Mouse (Mus musculus) MEL (cell line): ENCODE results near the gene Cldn13. TPM values are rescaled to one million over a fixed set of nuclear protein-coding genes. Genes with fewer than 3 reads are reported as not detected.

Experiments used
- DNase-seq: peaks from one replicate; pipeline ENCODE4 v3.0.0; 2011; ENCODE audit warnings: low read depth, low spot score
- H3K27ac ChIP-seq: 2 replicates; pipeline ENCODE4 v1.5.1; 2012; ENCODE audit warnings: low read depth, mild to moderate bottlenecking, control low read depth, low read length, moderate library complexity; ENCODE audit not compliant: control insufficient read depth
- H3K27me3 ChIP-seq, 2 experiments: fragments of 150-350 bp in 1 of 2; sonication (generic) in 1 of 2; 2 replicates each; pipeline ENCODE4 v1.6.1; 2012; ENCODE audit warnings: low read length in 2 of 2, mild to moderate bottlenecking in 2 of 2, improper control_type of control experiment in 1 of 2, moderate library complexity in 1 of 2; ENCODE audit not compliant: insufficient read depth in 2 of 2, control insufficient read depth in 1 of 2
- H3K36me3 ChIP-seq, 2 experiments: 2 replicates each; pipeline ENCODE4 v1.6.1; 2012 to 2014; ENCODE audit warnings: low read length in 2 of 2, improper control_type of control experiment in 1 of 2, inconsistent platforms in 1 of 2, mild to moderate bottlenecking in 1 of 2; ENCODE audit not compliant: insufficient read depth in 2 of 2, control insufficient read depth in 1 of 2
- H3K4me1 ChIP-seq, 2 experiments: fragments of 150-350 bp in 1 of 2; sonication (generic) in 1 of 2; 2 replicates each; pipeline ENCODE4 v1.6.1; 2012; ENCODE audit warnings: low read length in 2 of 2, improper control_type of control experiment in 1 of 2, mild to moderate bottlenecking in 1 of 2; ENCODE audit not compliant: insufficient read depth in 2 of 2, control insufficient read depth in 1 of 2
- H3K4me3 ChIP-seq, 2 experiments: fragments of 150-350 bp in 1 of 2; sonication (generic) in 1 of 2; 2 replicates each; pipeline ENCODE4 v1.5.1; 2012; ENCODE audit warnings: low read depth in 2 of 2, low read length in 2 of 2, mild to moderate bottlenecking in 2 of 2, moderate library complexity in 2 of 2, control low read depth in 1 of 2, improper control_type of control experiment in 1 of 2; ENCODE audit not compliant: control insufficient read depth in 1 of 2, insufficient read depth in 1 of 2
- H3K79me2 ChIP-seq: 2 replicates; pipeline ENCODE4 v1.6.1; 2012; ENCODE audit warnings: mild to moderate bottlenecking, low read length, moderate library complexity; ENCODE audit not compliant: control insufficient read depth, poor library complexity, insufficient read depth
- H3K9ac ChIP-seq: 2 replicates; pipeline ENCODE4 v1.6.1; 2012; ENCODE audit warnings: low read depth, mild to moderate bottlenecking, control low read depth, low read length, moderate library complexity; ENCODE audit not compliant: control insufficient read depth, poor library complexity, severe bottlenecking
- H3K9me3 ChIP-seq: fragments of 150-350 bp; sonication (generic); replicated peaks from 2 replicates; pipeline ENCODE4 v1.6.1; 2012; ENCODE audit warnings: mild to moderate bottlenecking, low read length, improper control_type of control experiment, moderate library complexity; ENCODE audit not compliant: insufficient read depth
- BHLHE40 ChIP-seq: IDR thresholded peaks from 2 replicates; pipeline ENCODE4 v1.6.1; 2012; ENCODE audit warnings: low read depth, mild to moderate bottlenecking, inconsistent platforms, low read length, improper control_type of control experiment, borderline replicate concordance
- CHD1 ChIP-seq: IDR thresholded peaks from 2 replicates; pipeline ENCODE4 v1.6.1; 2012; ENCODE audit warnings: low read depth, mild to moderate bottlenecking, inconsistent platforms, low read length, improper control_type of control experiment
- CHD2 ChIP-seq: IDR thresholded peaks from 2 replicates; pipeline ENCODE4 v1.6.1; 2011; ENCODE audit warnings: low read length, improper control_type of control experiment
- CTCF ChIP-seq, 3 experiments: IDR thresholded peaks in 2 of 3; conservative IDR thresholded peaks in 1 of 3; 2 replicates each; pipeline ENCODE4 v1.5.1; 2011 to 2012; ENCODE audit warnings: low read length in 3 of 3, low read depth in 2 of 3, mild to moderate bottlenecking in 2 of 3, improper control_type of control experiment in 1 of 3, inconsistent platforms in 1 of 3, mixed read lengths in 1 of 3, moderate library complexity in 1 of 3; ENCODE audit not compliant: control insufficient read depth in 1 of 3, insufficient read depth in 1 of 3, poor library complexity in 1 of 3, severe bottlenecking in 1 of 3
- E2F4 ChIP-seq: IDR thresholded peaks from 2 replicates; pipeline ENCODE4 v1.6.1; 2011; ENCODE audit warnings: low read depth, low read length, improper control_type of control experiment, borderline replicate concordance
- ELF1 ChIP-seq: IDR thresholded peaks from 2 replicates; pipeline ENCODE4 v1.6.1; 2014; ENCODE audit warnings: low read depth, mild to moderate bottlenecking, inconsistent platforms, low read length, improper control_type of control experiment, moderate library complexity
- EP300 ChIP-seq, 2 experiments: IDR thresholded peaks; 2 replicates each; pipeline ENCODE4 v1.6.1; 2011; ENCODE audit warnings: improper control_type of control experiment in 2 of 2, low read length in 2 of 2, low read depth in 1 of 2, mild to moderate bottlenecking in 1 of 2
- ETS1 ChIP-seq: IDR thresholded peaks from 2 replicates; pipeline ENCODE4 v1.6.1; 2012; ENCODE audit warnings: low read depth, mild to moderate bottlenecking, inconsistent platforms, low read length, improper control_type of control experiment, moderate library complexity
- GABPA ChIP-seq: IDR thresholded peaks from 2 replicates; pipeline ENCODE4 v1.6.1; 2012; ENCODE audit warnings: low read depth, mild to moderate bottlenecking, inconsistent platforms, low read length, improper control_type of control experiment, moderate library complexity
- GATA1 ChIP-seq: IDR thresholded peaks from 2 replicates; pipeline ENCODE4 v1.6.1; 2011; ENCODE audit warnings: low read depth, low read length, improper control_type of control experiment
- HCFC1 ChIP-seq: IDR thresholded peaks from 2 replicates; pipeline ENCODE4 v1.6.1; 2012; ENCODE audit warnings: low read depth, mild to moderate bottlenecking, inconsistent platforms, low read length, improper control_type of control experiment, moderate library complexity
- JUND ChIP-seq: IDR thresholded peaks from 2 replicates; pipeline ENCODE4 v1.6.1; 2011; ENCODE audit warnings: low read depth, mild to moderate bottlenecking, improper control_type of control experiment, low read length
- KAT2A ChIP-seq: conservative IDR thresholded peaks from 2 replicates; pipeline ENCODE4 v1.6.1; 2012; ENCODE audit warnings: low read depth, low read length, improper control_type of control experiment, inconsistent platforms
- MAFK ChIP-seq: IDR thresholded peaks from 2 replicates; pipeline ENCODE4 v1.6.1; 2011; ENCODE audit warnings: low read depth, mild to moderate bottlenecking, low read length, improper control_type of control experiment, borderline replicate concordance
- MAX ChIP-seq: IDR thresholded peaks from 2 replicates; pipeline ENCODE4 v1.6.1; 2011; ENCODE audit warnings: low read length, improper control_type of control experiment
- MAZ ChIP-seq: IDR thresholded peaks from 2 replicates; pipeline ENCODE4 v1.6.1; 2012; ENCODE audit warnings: low read depth, mild to moderate bottlenecking, inconsistent platforms, low read length, improper control_type of control experiment
- MEF2A ChIP-seq: IDR thresholded peaks from 2 replicates; pipeline ENCODE4 v1.6.1; 2014; ENCODE audit warnings: low read depth, mild to moderate bottlenecking, inconsistent platforms, low read length, improper control_type of control experiment; ENCODE audit not compliant: poor library complexity, insufficient replicate concordance, severe bottlenecking; ENCODE audit errors: extremely low read depth
- MXI1 ChIP-seq: IDR thresholded peaks from 2 replicates; pipeline ENCODE4 v1.6.1; 2011; ENCODE audit warnings: mild to moderate bottlenecking, low read depth, low read length, improper control_type of control experiment
- MYB ChIP-seq: IDR thresholded peaks from 2 replicates; pipeline ENCODE4 v1.6.1; 2011; ENCODE audit warnings: mild to moderate bottlenecking, low read depth, low read length, improper control_type of control experiment
- MYC ChIP-seq: IDR thresholded peaks from 2 replicates; pipeline ENCODE4 v1.6.1; 2011; ENCODE audit warnings: low read depth, mild to moderate bottlenecking, low read length, improper control_type of control experiment, moderate library complexity
- NELFE ChIP-seq: IDR thresholded peaks from 2 replicates; pipeline ENCODE4 v1.6.1; 2011; ENCODE audit warnings: low read depth, low read length, improper control_type of control experiment
- NRF1 ChIP-seq: IDR thresholded peaks from 2 replicates; pipeline ENCODE4 v1.6.1; 2014; ENCODE audit warnings: low read depth, mild to moderate bottlenecking, inconsistent platforms, low read length, improper control_type of control experiment, moderate library complexity; ENCODE audit not compliant: poor library complexity, insufficient read depth, severe bottlenecking
- POLR2A ChIP-seq, 2 experiments: IDR thresholded peaks; 2 replicates each; pipeline ENCODE4 v1.6.1; 2011 to 2012; ENCODE audit warnings: low read length in 2 of 2, mild to moderate bottlenecking in 2 of 2, control low read depth in 1 of 2, improper control_type of control experiment in 1 of 2, low read depth in 1 of 2, moderate library complexity in 1 of 2; ENCODE audit not compliant: control insufficient read depth in 1 of 2, insufficient read depth in 1 of 2, poor library complexity in 1 of 2
- POLR2AphosphoS2 ChIP-seq: IDR thresholded peaks from 2 replicates; pipeline ENCODE4 v1.6.1; 2011; ENCODE audit warnings: low read length, improper control_type of control experiment
- POLR2AphosphoS5 ChIP-seq: IDR thresholded peaks from 2 replicates; pipeline ENCODE4 v1.6.1; 2012; ENCODE audit warnings: low read depth, borderline replicate concordance, mild to moderate bottlenecking, inconsistent platforms, low read length, moderate library complexity, mixed read lengths
- RAD21 ChIP-seq: IDR thresholded peaks from 2 replicates; pipeline ENCODE4 v1.6.1; 2011; ENCODE audit warnings: mild to moderate bottlenecking, low read depth, low read length, improper control_type of control experiment
- RCOR1 ChIP-seq: IDR thresholded peaks from 2 replicates; pipeline ENCODE4 v1.6.1; 2012; ENCODE audit warnings: low read depth, mild to moderate bottlenecking, inconsistent platforms, low read length, improper control_type of control experiment
- SIN3A ChIP-seq: IDR thresholded peaks from 2 replicates; pipeline ENCODE4 v1.6.1; 2012; ENCODE audit warnings: low read length, improper control_type of control experiment, inconsistent platforms
- SMC3 ChIP-seq: IDR thresholded peaks from 2 replicates; pipeline ENCODE4 v1.6.1; 2011; ENCODE audit warnings: low read depth, low read length, improper control_type of control experiment
- TAL1 ChIP-seq: IDR thresholded peaks from 2 replicates; pipeline ENCODE4 v1.6.1; 2012; ENCODE audit warnings: mild to moderate bottlenecking, inconsistent platforms, low read length, moderate library complexity, mixed read lengths
- TBP ChIP-seq: IDR thresholded peaks from 2 replicates; pipeline ENCODE4 v1.8.0; 2011; ENCODE audit warnings: low read depth, low read length, improper control_type of control experiment
- UBTF ChIP-seq: IDR thresholded peaks from 2 replicates; pipeline ENCODE4 v1.6.1; 2012; ENCODE audit warnings: low read depth, mild to moderate bottlenecking, inconsistent platforms, low read length, improper control_type of control experiment, moderate library complexity, borderline replicate concordance; ENCODE audit not compliant: insufficient read depth
- USF1 ChIP-seq: IDR thresholded peaks from 2 replicates; pipeline ENCODE4 v1.6.1; 2014; ENCODE audit warnings: low read depth, mild to moderate bottlenecking, inconsistent platforms, low read length, improper control_type of control experiment, moderate library complexity
- USF2 ChIP-seq, 2 experiments: IDR thresholded peaks; 2 replicates each; pipeline ENCODE4 v1.6.1; 2011 to 2012; ENCODE audit warnings: improper control_type of control experiment in 2 of 2, low read length in 2 of 2, borderline replicate concordance in 1 of 2, inconsistent platforms in 1 of 2, low read depth in 1 of 2, mild to moderate bottlenecking in 1 of 2; ENCODE audit not compliant: insufficient read depth in 1 of 2
- ZC3H11A ChIP-seq: IDR thresholded peaks from 2 replicates; pipeline ENCODE4 v1.6.1; 2012; ENCODE audit warnings: low read depth, mild to moderate bottlenecking, inconsistent platforms, low read length, improper control_type of control experiment
- ZKSCAN1 ChIP-seq: IDR thresholded peaks from 2 replicates; pipeline ENCODE4 v1.6.1; 2012; ENCODE audit warnings: low read depth, mild to moderate bottlenecking, inconsistent platforms, low read length, improper control_type of control experiment, moderate library complexity
- ZMIZ1 ChIP-seq: IDR thresholded peaks from 2 replicates; pipeline ENCODE4 v1.6.1; 2012; ENCODE audit warnings: low read depth, mild to moderate bottlenecking, inconsistent platforms, low read length, improper control_type of control experiment, moderate library complexity
- ZNF384 ChIP-seq: IDR thresholded peaks from 2 replicates; pipeline ENCODE4 v1.6.1; 2012; ENCODE audit warnings: low read depth, mild to moderate bottlenecking, inconsistent platforms, low read length, improper control_type of control experiment
- polyA plus RNA-seq, 2 experiments: library from polyadenylated mRNA; stranded (reverse) in 1 of 2; unstranded in 1 of 2; fragments of >175 nt in 1 of 2; fragments of >200 nt in 1 of 2; gene quantifications; 2 replicates each; pipeline versions ENCODE4 v1.2.1 to v1.2.4; 2012; ENCODE audit warnings: low replicate concordance in 2 of 2, low read depth in 1 of 2; ENCODE audit not compliant: insufficient read length in 2 of 2, insufficient read depth in 1 of 2, missing spikeins in 1 of 2
- total RNA-seq: library from RNA; depleted of rRNA; stranded (reverse); fragments of 300-350 nt; gene quantifications from 2 replicates; pipeline ENCODE4 v1.2.3, GENCODE M21; 2012

The Cldn13 gene
- total and polyA plus RNA-seq, 3 experiments: 5.7 to 13.1 TPM; not detected in 1

DNA sequence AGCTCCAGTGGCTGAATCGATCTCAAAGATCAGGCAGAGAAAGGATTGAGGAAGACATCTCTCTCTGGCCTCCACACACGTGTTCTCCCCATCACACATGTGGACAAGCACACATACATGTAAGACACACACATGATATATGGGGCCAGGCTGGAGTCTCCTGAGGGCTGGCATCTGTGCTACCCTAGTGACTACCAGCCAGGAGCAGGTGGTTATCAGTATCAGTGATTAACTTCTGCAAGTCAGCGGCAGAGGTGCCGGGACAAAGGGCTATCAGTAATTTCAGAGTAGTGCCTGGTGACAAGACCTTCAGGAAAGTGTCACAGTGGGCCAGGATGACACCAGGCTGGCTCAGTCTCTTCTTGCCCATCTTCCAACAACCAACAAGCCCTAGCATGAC, 1.6 kb downstream of the Cldn13 start:
- Histone ChIP-seq H3K4me3 (peak overlapping the region in 1 of 2 experiments; percentile 25; a peak in 3 of 4 replicates), H3K4me1 (peaks cover 18 to 41% of the 10 kb centered on the region in 2 experiments), H3K27me3 (no peaks in the 10 kb centered on the region), H3K79me2 (no peaks in the 10 kb centered on the region), H3K9me3 (no peaks in the 10 kb centered on the region), H3K36me3 (peaks cover 0 to 23% of the 10 kb centered on the region in 2 experiments; a peak in 2 of 4 replicates), H3K9ac (peak overlapping the region; percentile 27), H3K27ac (peak overlapping the region; percentile 36)
- DNase-seq: peak; percentile 82
- TF ChIP-seq MXI1 (0 out of 2 replicates have a peak, but pooled peaks have one; percentile 20), RAD21 (no peak), SMC3 (no peak), SIN3A (peak; percentile 59), ETS1 (peak; percentile 79), ZMIZ1 (no peak), ZKSCAN1 (no peak), GABPA (no peak), NELFE (no peak), CHD2 (no peak), MYC (peak; percentile 37; the same call in 1 of the 2 replicates), CTCF (IDR thresholded peaks at IDR 0.05 in 2 of 3, conservative IDR thresholded peaks at IDR 0.05 in 1 of 3; ENCODE audit: control insufficient read depth in 1 of 3, insufficient read depth in 1 of 3, low read depth in 2 of 3, low read length in 3 of 3, poor library complexity in 1 of 3, severe bottlenecking in 1 of 3) (no peak), MYB (no peak), ZC3H11A (no peak), TBP (peak; percentile 54), EP300 (IDR thresholded peaks at IDR 0.05; ENCODE audit: low read depth in 1 of 2, low read length in 2 of 2) (peak; percentile 69 to 89), UBTF (no peak), MAX (peak; percentile 84), MAFK (no peak), ELF1 (no peak), CHD1 (no peak), POLR2A (IDR thresholded peaks at IDR 0.05; ENCODE audit: control insufficient read depth in 1 of 2, insufficient read depth in 1 of 2, low read depth in 1 of 2, low read length in 2 of 2, poor library complexity in 1 of 2) (no peak; a peak in 1 of 4 replicates), E2F4 (no peak), POLR2AphosphoS5 (no peak), JUND (no peak), BHLHE40 (no peak; the same call in 1 of the 2 replicates), ZNF384 (no peak), RCOR1 (no peak), POLR2AphosphoS2 (no peak), MEF2A (no peak), HCFC1 (no peak), KAT2A (no peak; the same call in 1 of the 2 replicates), USF2 (IDR thresholded peaks at IDR 0.05; ENCODE audit: borderline replicate concordance in 1 of 2, insufficient read depth in 1 of 2, low read depth in 1 of 2, low read length in 2 of 2) (no peak), MAZ (no peak), TAL1 (peak; percentile 95), GATA1 (peak; percentile 86), NRF1 (no peak), USF1 (no peak)
